Mouse (Mus musculus) CD4-positive, CD25-positive, alpha-beta regulatory T cell, adult 2 months (primary cell): ENCODE measurements around the gene Mrvi1.

Experiments
- DNase-seq: peaks from one replicate; pipeline ENCODE4 v3.0.0-alpha.2; 2012; ENCODE audit warnings: low read depth, low spot score

Gene Mrvi1

GRCm38 (mm10) chr7:110893943-110894610, 88.2 kb downstream of the Mrvi1 start:
- DNase-seq, result no peak

- no peak for DNase-seq
These were observed 90.7 kb downstream of the Mrvi1 start for GRCm38 (mm10) chr7:110891501-110891986.

- DNase-seq, result no peak
These were observed 100.4 kb downstream of the Mrvi1 start for GRCm38 (mm10) chr7:110881746-110882333.

GRCm38 (mm10) chr7:110878028-110878427, 104.2 kb downstream of the Mrvi1 start:
- DNase-seq, result no peak

GRCm38 (mm10) chr7:110876965-110877364, 105.3 kb downstream of the Mrvi1 start:
- DNase-seq, result no peak

- DNase-seq, result no peak
These were observed 113.5 kb downstream of the Mrvi1 start for GRCm38 (mm10) chr7:110868807-110869206.

GRCm38 (mm10) chr7:110867116-110867515, 115.1 kb downstream of the Mrvi1 start:
- DNase-seq, result no peak

GRCm38 (mm10) chr7:110866021-110866420, 116.2 kb downstream of the Mrvi1 start:
- DNase-seq, result no peak

- DNase-seq, result no peak
These were observed 116.7 kb downstream of the Mrvi1 start for GRCm38 (mm10) chr7:110865570-110865969.

- no peak for DNase-seq
These were observed 117.2 kb downstream of the Mrvi1 start for GRCm38 (mm10) chr7:110865038-110865437.

- no peak for DNase-seq
These were observed 119.4 kb downstream of the Mrvi1 start, which contains the start of gene Lyve1 for GRCm38 (mm10) chr7:110862751-110863289. Gene Lyve1, minus strand, starts transcription at chr7:110863239.

GRCm38 (mm10) chr7:110860129-110860528, 122.1 kb downstream of the Mrvi1 start:
- no peak for DNase-seq

GRCm38 (mm10) chr7:110855604-110856003, 126.7 kb downstream of the Mrvi1 start:
- no peak for DNase-seq

GRCm38 (mm10) chr7:110854927-110855546, 127.2 kb downstream of the Mrvi1 start:
- DNase-seq, result no peak

- DNase-seq, result no peak
These were observed 127.7 kb downstream of the Mrvi1 start for GRCm38 (mm10) chr7:110854519-110854918.

GRCm38 (mm10) chr7:110853611-110854010, 128.7 kb downstream of the Mrvi1 start:
- no peak for DNase-seq

- no peak for DNase-seq
These were observed 130.6 kb downstream of the Mrvi1 start for GRCm38 (mm10) chr7:110851541-110852203.

GRCm38 (mm10) chr7:110848371-110848770, 133.9 kb downstream of the Mrvi1 start:
- DNase-seq, result no peak

GRCm38 (mm10) chr7:110847321-110847720, 134.9 kb downstream of the Mrvi1 start:
- DNase-seq, result no peak

GRCm38 (mm10) chr7:110843916-110844874, 138.1 kb downstream of the Mrvi1 start, which contains the start of gene Rnf141:
Gene Rnf141, minus strand, starts transcription at chr7:110844457.
- peak; percentile 99 for DNase-seq

- no peak for DNase-seq
These were observed 141.9 kb downstream of the Mrvi1 start for GRCm38 (mm10) chr7:110840332-110840731.
